Mouse (Mus musculus) forebrain, postnatal 0 days (tissue): ENCODE results near the gene Klhl40. TPM values are rescaled to one million over a fixed set of nuclear protein-coding genes. Genes with fewer than 3 reads are reported as not detected.

Experiments used
- ATAC-seq: fragments of 200-750 bp; cut with Nextera tagmentation; 2 replicates; pipeline ENCODE4 v1.8.0; 2017; ENCODE audit warnings: mild to moderate bottlenecking, moderate library complexity
- DNase-seq: peaks from one replicate; pipeline ENCODE4 v3.0.0-alpha.2; 2015
- H3K27ac ChIP-seq: fragments of 300-500 bp; sonication (generic); 2 replicates; pipeline ENCODE4 v1.5.1; 2014; ENCODE audit warnings: low read depth, mild to moderate bottlenecking, antibody characterized with exemption, low read length, moderate library complexity, mixed read lengths
- H3K27me3 ChIP-seq: fragments of 300-500 bp; sonication (generic); 2 replicates; pipeline ENCODE4 v1.6.1; 2014; ENCODE audit warnings: mild to moderate bottlenecking, low read length, mixed read lengths; ENCODE audit not compliant: insufficient read depth
- H3K36me3 ChIP-seq: fragments of 300-500 bp; sonication (generic); 2 replicates; pipeline ENCODE4 v1.6.1; 2014; ENCODE audit warnings: mild to moderate bottlenecking, moderate library complexity; ENCODE audit not compliant: insufficient read depth
- H3K4me1 ChIP-seq: fragments of 300-500 bp; sonication (generic); 2 replicates; pipeline ENCODE4 v1.6.1; 2014; ENCODE audit warnings: antibody characterized with exemption; ENCODE audit not compliant: insufficient read depth
- H3K4me2 ChIP-seq: fragments of 300-500 bp; sonication (generic); 2 replicates; pipeline ENCODE4 v1.6.1; 2014; ENCODE audit warnings: low read depth, mild to moderate bottlenecking, moderate library complexity
- H3K4me3 ChIP-seq: fragments of 300-500 bp; sonication (generic); 2 replicates; pipeline ENCODE4 v1.5.1; 2014; ENCODE audit warnings: low read depth, low read length, mixed read lengths
- H3K9ac ChIP-seq: fragments of 300-500 bp; sonication (generic); 2 replicates; pipeline ENCODE4 v1.6.1; 2014; ENCODE audit warnings: mild to moderate bottlenecking
- H3K9me3 ChIP-seq: fragments of 300-500 bp; sonication (generic); 2 replicates; pipeline ENCODE4 v1.6.1; 2016; ENCODE audit warnings: low read length
- CTCF ChIP-seq: sonication (generic); IDR thresholded peaks from 2 replicates; pipeline ENCODE4 v1.5.1; 2016; ENCODE audit warnings: antibody characterized with exemption, control low read depth, low read depth
- WGBS: fragments of 180-500 bp; shearing (Covaris S2); extraction: QIAGEN DNeasy Blood & Tissue Kit; methylation state at CpG from one replicate; pipeline ENCODE4 v1.1.7; 2014; 5-methylcytosine and 5-hydroxymethylcytosine counted together
- polyA plus RNA-seq: library from polyadenylated mRNA; unstranded; fragments of >200 nt; fragmentation: Nextera tagmentation; extraction: Ambion mirVana; gene quantifications from 2 replicates; pipeline ENCODE4 v1.2.1, GENCODE M21; 2015
- total RNA-seq: library from RNA; depleted of rRNA; stranded (reverse); fragments of >200 nt; gene quantifications from 2 replicates; pipeline ENCODE4 v1.2.3, GENCODE M21; 2014; rRNA removed

Klhl40 gene
- total RNA-seq = 2.7 and 2.8 TPM in 2 replicates
- polyA plus RNA-seq = 1.7 and 2.0 TPM in 2 replicates

DNA sequence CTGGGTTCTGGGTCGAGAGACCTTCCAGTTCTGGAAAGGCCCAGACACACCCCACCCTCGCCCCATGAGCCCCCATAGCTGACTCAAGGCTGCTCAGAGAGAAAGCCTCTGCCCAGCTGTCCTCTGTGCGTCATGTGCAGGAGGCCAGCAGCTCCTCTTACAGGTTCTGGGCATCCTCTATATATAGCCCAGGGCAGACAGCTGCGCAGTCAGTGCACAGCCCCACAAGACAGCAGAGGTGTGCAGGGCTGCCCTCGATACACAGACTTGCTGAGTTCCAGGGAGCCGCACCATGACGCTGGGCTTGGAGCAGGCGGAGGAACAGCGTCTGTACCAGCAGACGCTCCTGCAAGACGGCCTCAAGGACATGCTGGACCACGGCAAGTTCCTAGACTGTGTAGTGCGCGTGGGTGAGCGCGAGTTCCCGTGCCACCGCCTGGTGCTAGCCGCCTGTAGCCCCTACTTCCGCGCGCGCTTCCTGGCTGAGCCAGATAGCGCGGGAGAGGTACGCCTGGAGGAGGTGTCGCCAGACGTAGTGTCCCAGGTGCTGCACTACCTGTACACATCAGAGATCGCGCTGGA is at the start of gene Klhl40:
Klhl40 (plus strand) TSS at position 124 of the 582 bp plus-strand sequence.
- no peak for TF ChIP-seq CTCF
- 14% methylated on average over 30 of the region's 30 CpGs for WGBS
- peak within 1 kb of the TSS; percentile 75 for H3K4me2 ChIP-seq
- H3K4me1 ChIP-seq = no peaks in the 10 kb centered on the region
- H3K9ac ChIP-seq = peak within 1 kb of the TSS; percentile 40
- H3K27me3 ChIP-seq = peaks cover 16% of the 10 kb centered on the region
- H3K27ac ChIP-seq = no peak within 1 kb of the TSS
- no peaks in the 10 kb centered on the region for H3K36me3 ChIP-seq
- H3K4me3 ChIP-seq = peak within 1 kb of the TSS; percentile 37
- DNase-seq = no peak
- ATAC-seq = peak; percentile 57
- no peaks in the 10 kb centered on the region for H3K9me3 ChIP-seq

- Histone ChIP-seq H3K27ac (no peak overlapping the region), H3K4me1 (no peaks in the 10 kb centered on the region), H3K36me3 (peaks cover 42% of the 10 kb centered on the region), H3K4me3 (no peak overlapping the region), H3K27me3 (no peaks in the 10 kb centered on the region), H3K4me2 (no peak overlapping the region), H3K9me3 (no peaks in the 10 kb centered on the region), H3K9ac (no peak overlapping the region)
- TF ChIP-seq CTCF = no peak
- WGBS = 89% methylated on average over 6 of the region's 6 CpGs
- ATAC-seq = no peak
- no peak for DNase-seq
Observed at GRCm38 (mm10) chr9:121740490-121740889, 36.9 kb upstream of the Klhl40 start.

- Histone ChIP-seq H3K27me3 (no peaks in the 10 kb centered on the region), H3K27ac (no peak overlapping the region), H3K4me3 (no peak overlapping the region), H3K9ac (no peak overlapping the region), H3K4me1 (no peaks in the 10 kb centered on the region), H3K36me3 (peaks cover 46% of the 10 kb centered on the region), H3K4me2 (no peak overlapping the region), H3K9me3 (no peaks in the 10 kb centered on the region)
- 95% methylated on average over 3 of the region's 3 CpGs for WGBS
- TF ChIP-seq CTCF = no peak
- DNase-seq = no peak
- no peak for ATAC-seq
Observed at GRCm38 (mm10) chr9:121741168-121741567, 36.2 kb upstream of the Klhl40 start.

GRCm38 (mm10) chr9:121744051-121744450 is 33.4 kb upstream of the Klhl40 start:
- ATAC-seq (no peak), DNase-seq (no peak)
- Histone ChIP-seq H3K36me3 (peaks cover 74% of the 10 kb centered on the region), H3K27me3 (no peaks in the 10 kb centered on the region), H3K9me3 (no peaks in the 10 kb centered on the region), H3K27ac (no peak overlapping the region), H3K4me3 (no peak overlapping the region), H3K9ac (no peak overlapping the region), H3K4me1 (no peaks in the 10 kb centered on the region), H3K4me2 (no peak overlapping the region)
- TF ChIP-seq CTCF = no peak
- 91% methylated on average over 8 of the region's 8 CpGs for WGBS

- DNase-seq = no peak
- H3K36me3 ChIP-seq = peaks cover 79% of the 10 kb centered on the region
- no peaks in the 10 kb centered on the region for H3K27me3 ChIP-seq
- WGBS = 94% methylated on average over 9 of the region's 9 CpGs
- no peak overlapping the region for H3K4me3 ChIP-seq
- no peak for ATAC-seq
- no peak overlapping the region for H3K27ac ChIP-seq
- TF ChIP-seq CTCF = no peak
- no peaks in the 10 kb centered on the region for H3K4me1 ChIP-seq
- H3K9me3 ChIP-seq = no peaks in the 10 kb centered on the region
- H3K4me2 ChIP-seq = no peak overlapping the region
- no peak overlapping the region for H3K9ac ChIP-seq
Observed at GRCm38 (mm10) chr9:121752774-121753173, 24.6 kb upstream of the Klhl40 start.

GRCm38 (mm10) chr9:121754624-121755023 is 22.8 kb upstream of the Klhl40 start:
- TF ChIP-seq CTCF = no peak
- WGBS = 93% methylated on average over 3 of the region's 3 CpGs
- Histone ChIP-seq H3K9ac (no peak overlapping the region), H3K4me2 (no peak overlapping the region), H3K9me3 (no peaks in the 10 kb centered on the region), H3K4me1 (peaks cover 9% of the 10 kb centered on the region), H3K4me3 (no peak overlapping the region), H3K27ac (no peak overlapping the region), H3K27me3 (no peaks in the 10 kb centered on the region), H3K36me3 (peaks cover 60% of the 10 kb centered on the region)
- ATAC-seq (no peak), DNase-seq (no peak)

- WGBS = 90% methylated on average over 3 of the region's 3 CpGs
- H3K9me3 ChIP-seq = no peaks in the 10 kb centered on the region
- TF ChIP-seq CTCF = no peak
- ATAC-seq = no peak
- H3K4me2 ChIP-seq = no peak overlapping the region
- no peak overlapping the region; the same call in 1 of the 2 replicates for H3K9ac ChIP-seq
- peaks cover 15% of the 10 kb centered on the region for H3K4me1 ChIP-seq
- H3K4me3 ChIP-seq = no peak overlapping the region
- H3K27ac ChIP-seq = no peak overlapping the region
- DNase-seq = no peak
- H3K36me3 ChIP-seq = peaks cover 39% of the 10 kb centered on the region
- H3K27me3 ChIP-seq = no peaks in the 10 kb centered on the region
Observed at GRCm38 (mm10) chr9:121756785-121757184, 20.6 kb upstream of the Klhl40 start.
